Mouse (Mus musculus) activated CD4-positive, CD25-positive, alpha-beta regulatory T cell, adult 4 months (primary cell): ENCODE results near the gene Tmem210. TPM values are rescaled to one million over a fixed set of nuclear protein-coding genes. Genes with fewer than 3 reads are reported as not detected.

Source experiments
- polyA plus RNA-seq, 2 experiments: library from polyadenylated mRNA; unstranded; fragments of 100-300 nt; shearing (Covaris generic); gene quantifications; one replicate each; pipeline ENCODE4 v1.2.1; 2017

Gene Tmem210
- polyA plus RNA-seq, 2 experiments from 2014 or later = not detected

Other genes with a start within 250 kb of the Tmem210 start
- 10 to 100 TPM; 11.1 to 11.2 TPM for gene Nsmf, start 233.8 kb upstream of the Tmem210 start, polyA plus RNA-seq
- not detected for gene Entpd8, start 207.8 kb upstream of the Tmem210 start, polyA plus RNA-seq
- 1 to 10 TPM; 1.6 to 1.9 TPM for gene Noxa1, start 193.0 kb upstream of the Tmem210 start, polyA plus RNA-seq
- 1 to 10 TPM in 1 of 2 experiments, under 1 TPM in 1; 0.61 to 1.2 TPM for gene Nrarp, start 107.4 kb upstream of the Tmem210 start, polyA plus RNA-seq
- 10 to 100 TPM; 51.4 to 89.5 TPM for gene Tor4a, start 91.3 kb upstream of the Tmem210 start, polyA plus RNA-seq
- 10 to 100 TPM; 41.1 to 49.1 TPM for gene Nelfb, start 76.7 kb upstream of the Tmem210 start, polyA plus RNA-seq
- gene Stpg3, start 73.5 kb upstream of the Tmem210 start, polyA plus RNA-seq = not detected
- not detected for gene Fam166a, start 69.4 kb upstream of the Tmem210 start, polyA plus RNA-seq
- 100 to 1,000 TPM; 110 to 150 TPM for gene Tubb4b, start 63.4 kb upstream of the Tmem210 start, polyA plus RNA-seq
- gene Slc34a3, start 53.8 kb upstream of the Tmem210 start, polyA plus RNA-seq = not detected
- not detected for gene Rnf224, start 51.4 kb upstream of the Tmem210 start, polyA plus RNA-seq
- under 1 TPM in 1 of 2 experiments, not detected in 1; 0.58 TPM for gene Rnf208, start 45.9 kb upstream of the Tmem210 start, polyA plus RNA-seq
- gene Cysrt1, start 45.7 kb upstream of the Tmem210 start, polyA plus RNA-seq = not detected
- 1 to 10 TPM; 3.6 to 4.2 TPM for gene AL732309.1, start 41.3 kb upstream of the Tmem210 start, polyA plus RNA-seq
- gene Tmem203, start 32.7 kb upstream of the Tmem210 start, polyA plus RNA-seq = 10 to 100 TPM; 10.8 to 13.0 TPM
- gene Tprn, start 25.5 kb upstream of the Tmem210 start, polyA plus RNA-seq = 10 to 100 TPM in 1 of 2 experiments, 1 to 10 TPM in 1; 5.5 to 12.4 TPM
- 100 to 1,000 TPM; 127 to 134 TPM for gene Ssna1, start 15.7 kb upstream of the Tmem210 start, polyA plus RNA-seq
- 10 to 100 TPM; 24.8 to 39.3 TPM for gene Anapc2, start 15.7 kb upstream of the Tmem210 start, polyA plus RNA-seq
- not detected for gene Lrrc26, start 1.8 kb downstream of the Tmem210 start, polyA plus RNA-seq
- gene Grin1, start 31.0 kb downstream of the Tmem210 start, polyA plus RNA-seq = not detected
- 10 to 100 TPM; 19.7 to 23.2 TPM for gene Man1b1, start 44.2 kb downstream of the Tmem210 start, polyA plus RNA-seq
- gene Dpp7, start 68.2 kb downstream of the Tmem210 start, polyA plus RNA-seq = 10 to 100 TPM; 10.3 to 13.9 TPM
- 10 to 100 TPM; 13.3 to 15.0 TPM for gene Uap1l1, start 77.5 kb downstream of the Tmem210 start, polyA plus RNA-seq
- 1 to 10 TPM; 1.8 to 2.6 TPM for gene Sapcd2, start 84.2 kb downstream of the Tmem210 start, polyA plus RNA-seq
- under 1 TPM in 1 of 2 experiments, not detected in 1; 0.17 TPM for gene Entpd2, start 107.7 kb downstream of the Tmem210 start, polyA plus RNA-seq
- 1 to 10 TPM; 1.2 to 1.7 TPM for gene Npdc1, start 111.2 kb downstream of the Tmem210 start, polyA plus RNA-seq
- gene Fut7, start 135.1 kb downstream of the Tmem210 start, polyA plus RNA-seq = 10 to 100 TPM; 13.6 to 13.8 TPM
- 10 to 100 TPM; 32.8 to 41.4 TPM for gene Abca2, start 140.6 kb downstream of the Tmem210 start, polyA plus RNA-seq
- gene Clic3, start 168.7 kb downstream of the Tmem210 start, polyA plus RNA-seq = 1 to 10 TPM; 2.0 to 2.2 TPM
- gene Paxx, start 172.9 kb downstream of the Tmem210 start, polyA plus RNA-seq = 10 to 100 TPM; 72.8 to 74.8 TPM
- not detected for gene Ptgds, start 181.9 kb downstream of the Tmem210 start, polyA plus RNA-seq
- not detected for gene Lcn12, start 205.8 kb downstream of the Tmem210 start, polyA plus RNA-seq
- 10 to 100 TPM; 51.3 to 71.1 TPM for gene Fbxw5, start 212.6 kb downstream of the Tmem210 start, polyA plus RNA-seq
- gene C8g, start 213.6 kb downstream of the Tmem210 start, polyA plus RNA-seq = 1 to 10 TPM; 3.1 to 3.2 TPM